Mouse (Mus musculus) 416B (cell line): ENCODE measurements at regions not wholly inside any gene's neighbourhood (a gene's known extent, or its start where the extent isn't known, plus 50 kb on each side); places are given as distances from the start of the nearest gene placed in this dataset.
A peak's percentile ranks its signal among the peaks of the same experiment; 100 is the strongest.

Experiments
- DNase-seq: peaks from one replicate; pipeline ENCODE4 v3.0.0; 2011; ENCODE audit warnings: low read depth

DNA sequence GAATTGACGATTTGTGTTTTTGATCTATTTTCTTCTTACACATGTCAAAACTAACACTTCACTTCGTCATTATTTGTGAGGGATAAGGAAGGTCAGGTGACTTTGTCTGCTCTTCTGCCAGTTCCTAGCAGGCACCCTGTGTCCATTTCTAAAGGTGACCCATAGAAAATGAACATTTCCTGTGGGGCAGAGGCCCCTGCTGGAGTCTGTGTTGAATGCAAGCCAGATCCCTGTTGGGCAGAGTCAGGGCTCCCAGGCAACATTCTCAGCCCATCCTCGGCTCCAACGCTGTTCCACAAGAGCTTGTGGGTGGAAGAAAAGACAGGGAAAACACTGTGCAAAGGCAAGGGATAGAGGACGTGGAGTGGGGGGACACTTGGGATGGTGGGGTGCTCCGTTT, 321.2 kb upstream of the Gm5148 start:
- no peak for DNase-seq

GRCm38 (mm10) chr3:38044338-38044737, 320.0 kb upstream of the Gm5148 start:
- no peak for DNase-seq

- no peak for DNase-seq
Observed at GRCm38 (mm10) chr3:38042614-38043013, 318.3 kb upstream of the Gm5148 start.

GRCm38 (mm10) chr3:38036131-38036530, 311.8 kb upstream of the Gm5148 start:
- DNase-seq = no peak

- DNase-seq = no peak
Observed at GRCm38 (mm10) chr3:38034138-38034537, 309.8 kb upstream of the Gm5148 start.

GRCm38 (mm10) chr3:38014768-38015167, 290.5 kb upstream of the Gm5148 start:
- no peak for DNase-seq

DNA sequence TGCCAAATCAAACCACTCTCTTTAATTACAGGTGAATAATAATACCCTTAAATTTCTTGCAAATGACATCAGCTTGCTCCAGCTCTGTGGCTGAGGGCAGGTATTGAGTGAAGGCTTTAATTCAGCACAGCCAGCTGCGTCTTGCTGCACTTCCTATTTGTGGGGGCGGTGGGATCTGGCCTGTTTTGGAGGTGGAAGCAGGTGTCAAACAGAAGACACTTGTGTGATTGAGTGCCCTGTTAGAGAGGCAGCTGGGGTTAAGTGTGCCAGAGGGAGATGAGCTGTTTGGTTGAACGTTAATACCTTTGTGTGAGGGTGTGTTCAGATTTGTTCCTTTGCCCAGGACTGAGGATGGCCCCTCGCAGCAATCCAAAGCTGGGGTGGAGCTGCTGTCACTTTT, 284.9 kb upstream of the Gm5148 start:
- no peak for DNase-seq

- peak; percentile 41 for DNase-seq
Observed at GRCm38 (mm10) chr3:38008321-38008720, 284.0 kb upstream of the Gm5148 start.

- DNase-seq = no peak
Observed at GRCm38 (mm10) chr3:38007626-38008025, 283.3 kb upstream of the Gm5148 start.

DNA sequence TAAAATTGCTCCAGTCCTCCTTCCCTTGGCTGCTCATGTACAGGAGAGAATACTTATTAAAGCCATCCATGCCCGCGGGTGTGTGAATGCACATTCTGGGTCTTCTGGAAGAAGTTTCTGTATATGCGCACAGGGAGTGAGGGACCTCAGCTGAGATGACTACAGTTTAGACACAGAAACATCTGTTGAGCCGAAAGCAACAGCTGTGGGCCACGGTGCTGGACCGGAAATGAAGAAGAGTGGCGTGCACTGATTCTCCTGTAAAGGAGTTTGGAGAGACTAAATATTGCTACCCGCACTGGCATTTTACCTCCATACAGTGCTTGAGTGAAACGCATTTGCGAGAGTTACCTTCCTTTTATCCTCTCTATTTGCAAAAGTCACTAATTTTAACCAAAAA, 278.0 kb upstream of the Gm5148 start:
- DNase-seq = no peak

DNA sequence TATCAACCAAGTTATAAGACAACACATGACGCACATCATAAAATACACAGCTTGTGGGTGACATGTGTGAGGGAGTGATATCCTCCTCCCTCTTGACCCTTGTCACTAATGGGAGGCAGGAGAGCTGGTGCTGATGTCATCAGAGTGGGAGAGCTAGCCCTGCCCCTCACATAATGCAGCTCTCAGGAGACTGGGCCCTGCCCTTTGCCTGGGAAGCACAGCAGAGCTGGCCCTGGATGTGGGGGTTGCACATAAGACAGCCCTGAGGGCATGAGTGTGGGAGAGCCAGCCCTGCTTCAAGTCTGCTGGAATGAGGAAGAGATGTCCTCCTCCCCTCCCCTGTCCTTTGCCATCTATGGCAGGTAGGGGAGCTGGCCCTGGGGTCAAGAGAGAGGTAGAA, 275.5 kb upstream of the Gm5148 start:
- no peak for DNase-seq

- DNase-seq = no peak
Observed at GRCm38 (mm10) chr3:37997998-37998397, 273.7 kb upstream of the Gm5148 start.

GRCm38 (mm10) chr3:37989992-37990391, 265.7 kb upstream of the Gm5148 start:
- no peak for DNase-seq

- DNase-seq = no peak
Observed at GRCm38 (mm10) chr3:37987775-37988505, 263.6 kb upstream of the Gm5148 start.

- no peak for DNase-seq
Observed at GRCm38 (mm10) chr3:37987007-37987774, 262.9 kb upstream of the Gm5148 start.

DNA sequence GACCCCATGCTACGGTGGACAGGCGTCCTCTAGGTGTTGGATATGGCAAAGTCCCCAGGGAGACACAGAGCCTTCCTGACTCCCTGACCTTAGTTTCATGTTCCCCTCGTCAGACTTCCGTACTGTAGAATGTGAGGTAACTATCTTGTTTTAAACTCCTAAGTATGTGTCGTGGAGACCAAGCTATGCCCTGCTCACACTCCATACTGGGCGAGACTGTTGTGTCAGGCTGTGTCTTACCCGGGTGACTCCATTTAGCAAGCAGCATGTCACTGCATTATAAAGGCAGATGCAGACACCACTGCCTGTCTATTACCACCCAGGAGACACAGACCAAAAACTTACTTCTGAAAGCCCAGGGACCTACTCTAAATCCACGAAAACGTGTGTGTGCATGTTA, 260.4 kb upstream of the Gm5148 start:
- DNase-seq = no peak

GRCm38 (mm10) chr3:37981481-37982180, 257.3 kb upstream of the Gm5148 start:
- no peak for DNase-seq

DNA sequence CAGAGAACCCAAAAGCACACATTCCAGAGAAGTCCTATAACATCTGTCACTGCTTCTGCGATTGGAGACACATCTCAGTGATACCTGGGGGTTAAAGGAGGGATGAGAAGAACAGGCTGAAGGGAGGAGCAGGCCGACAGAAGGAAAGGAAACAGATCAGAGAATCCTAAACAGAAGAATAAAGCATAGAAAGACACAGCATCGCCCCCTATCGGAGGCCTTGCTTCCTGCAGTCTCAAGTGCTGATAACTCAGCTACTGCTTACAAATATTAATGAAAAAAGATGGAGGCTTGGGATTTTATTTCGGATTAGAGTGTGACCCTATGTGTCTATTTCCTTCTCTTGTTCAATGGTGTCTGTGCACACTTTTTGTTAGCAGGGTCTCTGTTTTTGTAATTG, 255.6 kb upstream of the Gm5148 start:
- peak; percentile 38 for DNase-seq

GRCm38 (mm10) chr3:37978481-37978880, 254.2 kb upstream of the Gm5148 start:
- peak; percentile 89 for DNase-seq

DNA sequence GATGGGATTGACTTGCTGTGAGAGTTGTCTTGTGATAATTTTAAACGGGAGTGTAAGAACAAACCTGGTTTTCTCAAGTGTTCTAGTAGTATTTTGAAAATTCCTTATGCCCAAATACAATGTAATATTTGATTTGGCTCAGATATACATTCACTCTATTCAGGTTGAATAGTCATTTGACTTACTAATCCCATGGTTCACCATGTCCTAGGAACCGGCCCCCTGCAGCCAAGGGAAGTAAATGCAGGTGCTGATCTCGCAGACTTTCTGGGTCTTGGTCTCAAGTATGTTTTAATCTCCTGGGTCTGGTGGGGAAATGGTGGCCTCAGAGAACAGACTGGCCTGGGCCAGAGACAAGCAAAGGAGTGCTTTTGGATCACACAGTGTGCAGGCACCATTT, 253.2 kb upstream of the Gm5148 start:
- peak; percentile 9 for DNase-seq

DNA sequence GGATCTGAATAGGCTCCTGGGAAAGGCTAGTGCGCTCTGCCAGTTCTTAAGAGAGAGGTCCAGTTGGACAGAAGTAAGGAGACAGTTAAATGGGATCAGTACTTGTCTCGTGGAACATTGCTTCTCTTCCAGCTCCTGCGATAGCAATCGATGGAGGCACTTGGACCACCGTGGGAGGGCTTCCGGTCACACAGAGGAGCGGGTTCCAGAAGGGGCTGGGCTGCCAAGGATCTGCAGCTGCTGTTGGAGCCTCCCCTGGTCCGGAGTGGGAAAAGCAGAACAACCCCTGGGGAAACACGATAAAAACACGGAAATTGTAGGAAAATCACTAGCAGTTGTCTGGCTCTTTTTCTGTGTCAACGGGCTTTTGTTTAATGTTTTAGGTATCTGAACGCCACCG, 252.3 kb upstream of the Gm5148 start:
- DNase-seq = no peak

GRCm38 (mm10) chr3:37975194-37975756, 251.0 kb upstream of the Gm5148 start:
- DNase-seq = peak; percentile 61

DNA sequence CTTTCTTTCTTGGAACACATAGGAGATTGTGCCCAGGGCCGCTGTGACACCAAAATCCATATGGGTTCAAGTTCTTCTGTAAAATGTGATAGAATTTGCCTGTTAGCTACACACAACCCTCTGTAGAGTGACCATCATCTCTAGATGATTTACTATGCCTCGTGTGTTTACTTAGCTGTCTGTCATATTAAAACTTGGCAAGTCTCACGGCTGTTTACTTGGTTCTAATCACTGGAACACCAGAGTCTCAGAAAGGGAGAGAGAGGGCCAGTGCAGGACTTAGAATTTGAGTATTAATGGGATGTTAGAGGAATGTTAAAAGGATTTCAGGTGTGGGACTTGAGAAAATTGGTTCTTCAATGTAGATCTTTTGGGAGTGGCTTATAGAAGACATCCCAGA, 248.6 kb upstream of the Gm5148 start:
- no peak for DNase-seq
